ENCODE assay signal across 23 mouse cellular contexts in the genomic region with DNA sequence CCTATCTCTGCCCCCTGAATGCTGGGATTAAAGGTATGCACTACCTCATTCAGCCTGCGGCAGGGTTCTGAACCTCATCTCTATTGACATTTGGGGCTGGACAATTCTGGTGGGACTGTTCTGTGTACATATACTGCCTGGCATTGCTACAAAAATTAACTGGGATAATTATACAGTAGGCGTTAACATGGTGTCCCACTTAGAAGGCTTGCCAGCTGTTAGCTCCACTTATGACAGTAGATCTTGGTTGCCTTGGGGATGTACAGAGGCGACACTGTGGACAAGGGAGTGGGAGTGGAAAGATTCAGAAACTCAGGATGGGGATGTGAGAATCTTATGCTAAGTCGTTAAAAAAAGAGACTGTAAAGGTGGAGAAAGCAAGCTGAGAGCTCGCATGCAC.
DNase-seq lines count a peak whose midpoint lies in the region; ATAC-seq and TF ChIP-seq lines count a peak whose summit lies in the region.
"Had no signal": no experiment of that assay in that cellular context is flagged by ENCODE, and none has a peak within 500 bp of the region (broad histone marks: within the 10 kb centered on the region; RNA-seq: fewer than 3 reads in every experiment).

No protein-coding gene starts in this region.

- TF ChIP-seq CTCF in brain, embryonic 14.5 days (IDR thresholded peaks at IDR 0.05; ENCODE audit: borderline replicate concordance, extremely low read depth, insufficient read depth, insufficient read length) = no peak

- TF ChIP-seq POLR2A in brain, embryonic 14.5 days (IDR thresholded peaks at IDR 0.05; ENCODE audit: borderline replicate concordance, extremely low read depth, insufficient read depth, insufficient read length, poor library complexity, severe bottlenecking) = no peak

- no peaks in the 10 kb centered on the region for H3K27me3 ChIP-seq in forebrain, embryonic 16.5 days (replicated peaks; ENCODE audit: control insufficient read depth, insufficient read depth, low read length)
- H3K27me3 ChIP-seq in forebrain, embryonic 11.5 days (ENCODE audit: control insufficient read depth, insufficient read depth, low read length) = no peaks in the 10 kb centered on the region
- H3K27me3 ChIP-seq in midbrain, embryonic 15.5 days (replicated peaks) = no peaks in the 10 kb centered on the region
- no peaks in the 10 kb centered on the region for H3K27me3 ChIP-seq in midbrain, embryonic 14.5 days (ENCODE audit: control insufficient read depth, insufficient read depth, low read length)
- no peaks in the 10 kb centered on the region for H3K27me3 ChIP-seq in heart, embryonic 11.5 days (ENCODE audit: control insufficient read depth, insufficient read depth, low read length)
- H3K27me3 ChIP-seq: CH12.LX; heart, embryonic 15.5 days; lung, embryonic 15.5 days; midbrain, embryonic 12.5 days had no signal

- 49% methylated on average over 5 of the region's 5 CpGs for WGBS in forebrain, embryonic 16.5 days
- WGBS in forebrain, embryonic 11.5 days = 84% methylated on average over 5 of the region's 5 CpGs
- WGBS in midbrain, embryonic 15.5 days = 76% methylated on average over 5 of the region's 5 CpGs
- WGBS in midbrain, embryonic 14.5 days = 79% methylated on average over 5 of the region's 5 CpGs
- WGBS in heart, embryonic 11.5 days (ENCODE audit: insufficient replicate concordance) = 82% methylated on average over 5 of the region's 5 CpGs

- no peaks in the 10 kb centered on the region for H3K36me3 ChIP-seq in forebrain, embryonic 16.5 days (ENCODE audit: control insufficient read depth, insufficient read depth)
- no peaks in the 10 kb centered on the region for H3K36me3 ChIP-seq in forebrain, embryonic 11.5 days (ENCODE audit: control insufficient read depth, insufficient read depth, low read length)
- H3K36me3 ChIP-seq in midbrain, embryonic 15.5 days (replicated peaks) = no peaks in the 10 kb centered on the region
- H3K36me3 ChIP-seq in midbrain, embryonic 14.5 days (ENCODE audit: control insufficient read depth, insufficient read depth, low read length) = no peaks in the 10 kb centered on the region
- no peaks in the 10 kb centered on the region for H3K36me3 ChIP-seq in heart, embryonic 11.5 days (ENCODE audit: control insufficient read depth, insufficient read depth, low read length)
- H3K36me3 ChIP-seq: heart, embryonic 15.5 days; lung, embryonic 15.5 days; midbrain, embryonic 12.5 days had no signal

- ATAC-seq in forebrain, embryonic 16.5 days = peak; percentile 65
- no peak for ATAC-seq in forebrain, embryonic 11.5 days (replicated peaks; ENCODE audit: low FRiP score)
- ATAC-seq in midbrain, embryonic 15.5 days (replicated peaks) = 0 out of 2 replicates have a peak, but pooled peaks have one; percentile 17
- ATAC-seq in midbrain, embryonic 14.5 days (ENCODE audit: low FRiP score, low TSS enrichment) = no peak
- no peak for ATAC-seq in inflammation-experienced regulatory T-cells, adult 6 months
- ATAC-seq in heart, embryonic 11.5 days (replicated peaks; ENCODE audit: insufficient number of reproducible peaks, low FRiP score, low TSS enrichment) = no peak
- ATAC-seq: hindbrain, postnatal 0 days had no signal

- no peak for DNase-seq in forebrain, embryonic 11.5 days (ENCODE audit: low spot score)
- no peak for DNase-seq in midbrain, embryonic 14.5 days
- DNase-seq in brain, embryonic 14.5 days (ENCODE audit: low read depth) = peak; percentile 31
- peak; percentile 70 to 91 for DNase-seq in left cerebral cortex, postnatal 14 days (ENCODE audit: low spot score in 2 of 2)
- DNase-seq: adrenal gland, postnatal 25 days; cerebellum, adult 18-20 months; cerebellum, postnatal 25 days; embryo, embryonic 11 days; gastrocnemius, postnatal 10 days; heart, adult 2 months; kidney, adult 11 months; thymus, postnatal 14 days had no signal

- intact Hi-C loops in left cerebral cortex, postnatal 14 days (cut with DNase I) = loop anchor here (5.0 to 10.0 kb wide), 2 partner anchors 47 to 270 kb away; no protein-coding TSS in a partner anchor

- no peak overlapping the region for H3K4me3 ChIP-seq in forebrain, embryonic 16.5 days (replicated peaks; ENCODE audit: low read length)
- H3K4me3 ChIP-seq in forebrain, embryonic 11.5 days (ENCODE audit: low read depth, low read length) = no peak overlapping the region
- H3K4me3 ChIP-seq in midbrain, embryonic 15.5 days = no peak overlapping the region
- H3K4me3 ChIP-seq in midbrain, embryonic 14.5 days (replicated peaks; ENCODE audit: low read depth, low read length) = no peak overlapping the region
- H3K4me3 ChIP-seq in heart, embryonic 11.5 days (ENCODE audit: low read depth, low read length) = no peak overlapping the region
- H3K4me3 ChIP-seq: heart, adult 2 months; heart, embryonic 15.5 days; lung, embryonic 15.5 days; midbrain, embryonic 12.5 days; myocyte had no signal

- no peak overlapping the region for H3K4me2 ChIP-seq in forebrain, embryonic 16.5 days (ENCODE audit: low read length)
- H3K4me2 ChIP-seq in forebrain, embryonic 11.5 days (ENCODE audit: low read depth, low read length, severe bottlenecking) = no peak overlapping the region
- H3K4me2 ChIP-seq in midbrain, embryonic 15.5 days = no peak overlapping the region
- H3K4me2 ChIP-seq in midbrain, embryonic 14.5 days (ENCODE audit: low read length) = no peak overlapping the region
- H3K4me2 ChIP-seq in heart, embryonic 11.5 days = no peak overlapping the region
- H3K4me2 ChIP-seq: heart, embryonic 15.5 days; lung, embryonic 15.5 days; midbrain, embryonic 12.5 days had no signal

- no peak overlapping the region for H3K9ac ChIP-seq in forebrain, embryonic 16.5 days (replicated peaks; ENCODE audit: low read depth, low read length)
- no peak overlapping the region for H3K9ac ChIP-seq in forebrain, embryonic 11.5 days (ENCODE audit: low read length)
- no peak overlapping the region for H3K9ac ChIP-seq in midbrain, embryonic 15.5 days
- H3K9ac ChIP-seq in midbrain, embryonic 14.5 days (replicated peaks; ENCODE audit: low read length) = no peak overlapping the region
- no peak overlapping the region for H3K9ac ChIP-seq in heart, embryonic 11.5 days (ENCODE audit: low read depth, low read length)
- H3K9ac ChIP-seq: heart, embryonic 15.5 days; liver, embryonic 14.5 days; lung, embryonic 15.5 days; midbrain, embryonic 12.5 days had no signal

- no peak overlapping the region for H3K27ac ChIP-seq in forebrain, embryonic 16.5 days (ENCODE audit: low read length)
- H3K27ac ChIP-seq in forebrain, embryonic 11.5 days (ENCODE audit: low read depth, low read length) = no peak overlapping the region
- H3K27ac ChIP-seq in midbrain, embryonic 15.5 days = no peak overlapping the region
- no peak overlapping the region for H3K27ac ChIP-seq in midbrain, embryonic 14.5 days (replicated peaks; ENCODE audit: low read depth, low read length)
- H3K27ac ChIP-seq in heart, embryonic 11.5 days (ENCODE audit: low read depth, low read length) = no peak overlapping the region
- H3K27ac ChIP-seq: heart, adult 2 months; heart, embryonic 15.5 days; hindbrain, postnatal 0 days; liver, embryonic 14.5 days; lung, embryonic 15.5 days; midbrain, embryonic 12.5 days had no signal

- no peaks in the 10 kb centered on the region for H3K9me3 ChIP-seq in forebrain, embryonic 16.5 days (ENCODE audit: control insufficient read depth, low read length)
- H3K9me3 ChIP-seq in forebrain, embryonic 11.5 days (ENCODE audit: control insufficient read depth, low read length) = no peaks in the 10 kb centered on the region
- no peaks in the 10 kb centered on the region for H3K9me3 ChIP-seq in midbrain, embryonic 15.5 days
- no peaks in the 10 kb centered on the region for H3K9me3 ChIP-seq in midbrain, embryonic 14.5 days (ENCODE audit: control insufficient read depth, low read length)
- H3K9me3 ChIP-seq in heart, embryonic 11.5 days (replicated peaks; ENCODE audit: control insufficient read depth, low read length) = no peaks in the 10 kb centered on the region
- H3K9me3 ChIP-seq: heart, embryonic 15.5 days; lung, embryonic 15.5 days; midbrain, embryonic 12.5 days had no signal

- H3K4me1 ChIP-seq in forebrain, embryonic 16.5 days (replicated peaks; ENCODE audit: control insufficient read depth, insufficient read depth, low read length) = peaks cover 5% of the 10 kb centered on the region; the same call in 1 of the 2 replicates
- no peaks in the 10 kb centered on the region for H3K4me1 ChIP-seq in forebrain, embryonic 11.5 days (replicated peaks; ENCODE audit: control insufficient read depth, insufficient read depth, low read length)
- peaks cover 17% of the 10 kb centered on the region for H3K4me1 ChIP-seq in midbrain, embryonic 15.5 days
- H3K4me1 ChIP-seq in midbrain, embryonic 14.5 days (ENCODE audit: control insufficient read depth, insufficient read depth, low read length) = no peaks in the 10 kb centered on the region
- no peaks in the 10 kb centered on the region for H3K4me1 ChIP-seq in heart, embryonic 11.5 days (ENCODE audit: control insufficient read depth, insufficient read depth, low read length)
- H3K4me1 ChIP-seq: heart, embryonic 15.5 days; lung, embryonic 15.5 days; midbrain, embryonic 12.5 days had no signal

Comparison
In these comparisons a context has a peak if more than half of its experiments do, and no peak if none do; other contexts are left out.
1. ATAC-seq: peak in forebrain, embryonic 16.5 days (single experiment) and midbrain, embryonic 15.5 days (single experiment); none in forebrain, embryonic 11.5 days (single experiment), midbrain, embryonic 14.5 days (single experiment), inflammation-experienced regulatory T-cells, adult 6 months (single experiment) and heart, embryonic 11.5 days (single experiment).
2. DNase-seq: peak in brain, embryonic 14.5 days (single experiment) and left cerebral cortex, postnatal 14 days (2 of 2); none in forebrain, embryonic 11.5 days (single experiment) and midbrain, embryonic 14.5 days (single experiment).